Mouse (Mus musculus): Measurements from ENCODE around the gene Nt5c1a. TPM values are rescaled to one million over a fixed set of nuclear protein-coding genes. Genes with fewer than 3 reads are reported as not detected.

Gene Nt5c1a
- total RNA-seq, 2 experiments from 2014 or later = 33.4 to 44.6 TPM

DNA sequence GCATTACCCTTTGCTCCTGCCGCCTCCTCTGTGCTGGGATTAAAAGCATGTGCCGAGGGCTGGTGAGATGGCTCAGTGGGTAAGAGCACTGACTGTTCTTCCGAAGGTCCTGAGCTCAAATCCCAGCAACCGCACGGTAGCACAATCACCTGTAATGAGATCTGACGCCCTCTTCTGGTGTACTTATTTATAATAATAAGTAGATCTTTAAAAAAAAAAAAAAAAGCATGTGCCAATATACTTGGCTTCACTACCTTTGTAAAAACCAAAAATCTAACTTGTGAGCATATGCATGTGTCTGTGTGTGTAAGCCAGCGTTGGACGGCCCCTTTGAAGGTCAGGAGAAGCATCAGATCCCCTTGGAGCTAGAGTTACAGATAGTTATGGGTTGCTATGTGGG is 9.7 kb downstream of the Nt5c1a start:
- no peak for DNase-seq
- intact Hi-C loops (cut with DNase I) = loop anchor here (10.0 kb wide), 1 partner anchor 184 kb away; no protein-coding TSS in a partner anchor

DNA sequence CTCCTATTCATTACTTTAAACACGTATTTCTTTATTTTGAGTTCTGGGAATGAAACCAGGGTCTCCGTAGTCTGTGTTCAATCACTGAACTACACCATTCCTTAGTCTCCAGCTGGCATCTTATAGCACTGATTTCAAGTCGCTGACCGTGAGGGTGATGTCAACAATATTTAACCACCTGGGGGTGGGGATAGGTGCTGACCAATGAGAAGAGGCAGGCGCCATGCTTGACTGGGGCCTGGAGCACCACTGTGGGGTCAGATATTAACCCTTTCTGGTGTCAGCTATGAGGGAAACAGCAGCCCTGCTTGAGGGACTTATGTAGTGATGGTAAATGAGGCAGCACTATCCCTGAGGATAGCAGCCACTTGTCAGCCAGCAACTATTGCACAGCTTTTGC is 10.1 kb downstream of the Nt5c1a start:
- no peak for DNase-seq
- intact Hi-C loops (cut with DNase I) = loop anchor here (10.0 kb wide), 1 partner anchor 183 kb away; no protein-coding TSS in a partner anchor

DNA sequence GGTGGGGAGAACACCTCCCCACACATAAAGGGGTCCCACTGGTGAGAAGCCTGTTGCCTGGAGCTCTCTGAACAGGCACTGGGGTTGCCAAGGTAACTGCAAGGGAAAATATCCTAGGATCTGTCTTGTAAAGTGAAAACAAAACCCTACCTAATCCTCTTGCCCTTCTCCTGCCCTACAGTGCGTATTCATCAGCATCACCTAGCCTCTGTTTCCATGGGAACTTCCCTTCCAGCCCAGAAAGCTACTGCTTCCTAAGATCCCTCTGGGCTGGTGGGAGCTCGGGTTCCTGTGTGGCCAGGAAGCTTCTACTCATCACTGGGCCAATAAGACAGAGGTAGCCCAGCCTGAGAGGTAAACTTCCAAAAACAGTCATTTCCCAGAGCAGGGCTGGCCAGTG is 11.0 kb downstream of the Nt5c1a start:
- intact Hi-C loops (cut with DNase I) = loop anchor here (10.0 kb wide), 1 partner anchor 182 kb away; no protein-coding TSS in a partner anchor
- no peak for DNase-seq

DNA sequence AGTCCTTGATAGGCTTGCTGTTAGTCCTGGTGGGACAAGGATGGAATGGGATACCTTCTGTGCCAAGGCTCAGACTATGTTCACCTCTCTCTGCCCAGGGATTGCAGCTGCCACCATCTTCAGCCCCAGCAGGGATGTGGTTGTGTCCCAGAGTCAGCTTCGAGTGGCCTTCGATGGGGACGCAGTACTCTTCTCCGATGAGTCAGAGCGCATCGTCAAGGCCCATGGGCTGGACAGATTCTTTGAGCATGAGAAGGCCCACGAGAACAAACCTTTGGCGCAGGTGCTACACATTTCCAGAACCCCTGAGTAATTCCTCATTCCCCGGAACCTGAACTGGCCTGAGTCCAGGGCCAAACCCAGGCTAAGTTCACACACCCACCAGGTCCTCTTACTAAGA is 12.7 kb downstream of the Nt5c1a start:
- intact Hi-C loops (cut with DNase I) = loop anchor here (10.0 kb wide), 1 partner anchor 181 kb away; no protein-coding TSS in a partner anchor
- no peak for DNase-seq

DNA sequence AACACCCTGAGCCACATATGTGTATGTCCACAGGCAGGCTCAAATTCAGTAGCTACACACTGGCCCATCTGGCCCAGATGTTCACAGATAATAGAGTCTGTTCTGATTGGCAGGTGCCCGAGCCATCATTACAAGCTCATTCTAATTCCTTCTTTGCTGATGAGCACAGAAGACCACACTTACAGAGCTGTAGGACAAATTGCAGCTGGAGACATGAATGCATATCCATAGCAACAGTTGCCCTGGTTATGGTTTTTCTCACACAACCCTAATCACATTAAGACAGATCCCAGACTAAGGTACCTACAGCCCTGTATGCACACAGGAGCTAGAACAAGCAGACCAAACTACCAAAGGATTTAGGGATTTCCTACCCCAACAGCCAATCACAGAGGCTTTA is 14.1 kb downstream of the Nt5c1a start:
- intact Hi-C loops (cut with DNase I) = loop anchor here (5.0 to 10.0 kb wide), 2 partner anchors 58 to 179 kb away; no protein-coding TSS in a partner anchor
- no peak for DNase-seq

DNA sequence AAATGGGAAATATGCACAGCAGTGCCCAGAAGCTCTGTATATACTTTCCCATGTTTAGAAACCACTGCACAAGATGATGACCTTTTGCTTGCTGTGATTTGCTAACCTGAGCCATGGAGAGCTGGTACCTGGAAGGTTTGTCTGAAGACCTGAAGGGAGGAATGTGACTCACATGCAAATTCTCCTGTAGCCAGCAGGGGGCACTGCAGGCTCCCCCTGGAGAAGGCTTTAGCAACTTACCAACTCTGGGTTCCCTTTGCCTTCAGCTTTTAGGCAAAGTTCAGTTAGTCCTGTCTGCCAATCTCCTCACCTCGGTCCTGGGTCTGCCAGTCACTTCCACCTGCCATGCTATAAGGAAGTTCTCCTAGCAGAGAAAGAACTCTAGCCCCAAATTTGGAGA is 15.5 kb downstream of the Nt5c1a start:
- intact Hi-C loops (cut with DNase I) = loop anchor here (5.0 to 10.0 kb wide), 2 partner anchors 59 to 178 kb away; no protein-coding TSS in a partner anchor
- DNase-seq = peak in 1 of 2 experiments; percentile 43

DNA sequence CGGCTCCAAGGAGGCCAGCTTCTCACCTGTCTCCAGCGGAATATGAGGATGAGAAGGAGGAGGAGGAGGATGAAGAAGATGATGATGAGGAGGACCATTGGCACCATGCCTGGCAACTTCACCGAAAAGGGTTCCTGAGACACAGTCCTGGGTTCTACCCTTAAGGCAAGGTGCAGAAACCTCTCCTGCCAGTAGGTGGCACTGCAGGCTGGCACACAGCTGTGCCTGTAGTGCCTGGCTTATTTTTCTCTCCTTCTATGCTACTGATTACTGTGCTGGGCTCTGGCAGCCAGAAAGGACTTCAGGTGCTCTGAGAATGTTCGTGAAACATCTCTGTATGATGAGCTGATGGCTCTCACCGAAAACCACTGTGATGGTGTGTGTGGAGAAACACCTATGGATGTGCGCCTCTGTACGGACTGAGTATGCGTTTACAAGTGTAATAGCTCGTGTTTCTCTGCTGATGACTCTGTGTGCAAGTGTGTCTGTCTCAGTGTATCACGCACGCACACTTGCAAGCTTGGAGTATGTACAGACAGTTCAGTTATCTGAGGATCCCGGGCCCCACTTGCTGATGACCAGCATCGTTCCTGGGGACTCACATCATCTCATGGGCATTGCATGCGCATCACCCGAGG is 18.5 kb downstream of the Nt5c1a start:
- intact Hi-C loops (cut with DNase I) = loop anchor here (1.0 to 10.0 kb wide), 3 partner anchors 33 to 175 kb away; no protein-coding TSS in a partner anchor
- peak; percentile 60 to 64 for DNase-seq

DNA sequence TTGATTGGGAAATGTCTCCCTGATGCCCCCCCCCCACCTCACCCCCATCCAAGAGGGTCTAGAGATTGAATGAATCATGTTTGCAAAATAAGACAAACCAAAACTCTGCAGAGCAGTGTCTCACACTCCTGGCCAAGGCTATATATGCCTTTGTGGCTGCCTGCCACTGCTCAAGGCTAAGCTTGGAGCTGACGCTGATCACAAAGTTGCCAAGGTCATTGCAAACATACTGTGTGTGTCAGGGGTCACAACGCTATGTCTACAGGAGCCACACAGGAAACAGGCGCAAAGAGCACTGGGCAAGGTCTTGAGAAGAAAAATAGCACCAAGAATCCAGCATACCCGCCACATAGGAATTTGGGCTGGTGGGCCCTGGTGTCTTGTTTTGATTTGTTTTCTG is 19.3 kb downstream of the Nt5c1a start:
- DNase-seq = no peak
- intact Hi-C loops (cut with DNase I) = no loop called here

DNA sequence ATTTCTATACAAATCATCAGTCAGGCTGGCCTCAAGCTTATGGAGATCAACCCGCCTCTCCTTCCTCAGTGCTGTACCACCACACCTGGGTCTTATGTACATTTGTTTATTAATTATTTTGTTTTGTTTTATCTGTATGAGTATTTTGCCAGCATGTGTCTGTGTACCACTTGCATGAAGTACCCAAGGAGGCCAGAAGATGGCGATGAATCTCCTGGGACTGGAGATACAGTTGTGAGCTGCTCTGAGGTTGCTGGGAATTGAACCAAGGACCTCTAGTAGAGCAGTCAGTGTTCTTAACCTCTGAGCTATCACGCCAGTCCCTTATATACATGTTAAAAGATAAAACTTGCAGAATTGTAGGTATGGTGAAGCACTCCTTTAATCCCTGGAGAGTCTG is 22.0 kb downstream of the Nt5c1a start:
- intact Hi-C loops (cut with DNase I) = no loop called here
- no peak for DNase-seq

DNA sequence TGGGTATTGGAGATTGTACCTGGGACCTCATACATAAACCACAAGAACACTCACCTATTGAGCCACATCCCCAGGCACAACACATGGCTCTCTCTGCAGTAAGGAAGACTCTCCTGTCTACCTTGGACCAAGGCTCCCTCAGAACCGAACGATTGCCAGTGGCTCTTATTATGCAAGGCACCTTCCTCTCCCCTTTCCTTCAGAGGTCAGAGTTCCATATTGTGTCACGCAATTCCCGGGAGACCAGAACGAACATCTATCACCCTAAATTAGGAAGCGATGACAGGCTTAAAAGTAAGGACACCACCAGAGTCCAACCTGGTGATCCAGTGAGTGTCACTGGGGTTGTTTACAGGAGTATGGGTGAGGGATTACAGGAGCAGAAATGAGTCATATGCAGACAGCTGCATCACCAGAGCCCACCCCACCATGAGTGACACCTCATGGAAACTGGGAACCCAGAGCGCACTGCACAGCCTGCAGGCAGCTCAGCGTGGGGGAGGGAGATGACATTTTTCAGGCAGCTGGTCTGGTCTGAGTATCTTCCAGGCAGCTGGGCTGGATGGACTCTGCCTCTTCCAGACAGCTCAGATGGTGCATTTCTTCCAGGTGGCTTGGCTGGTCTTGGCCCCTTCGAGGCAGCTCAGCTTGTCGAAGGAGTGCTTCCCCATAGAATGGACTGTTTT is 24.6 kb downstream of the Nt5c1a start:
- intact Hi-C loops (cut with DNase I) = no loop called here
- DNase-seq = peak in 1 of 2 experiments; percentile 62

DNA sequence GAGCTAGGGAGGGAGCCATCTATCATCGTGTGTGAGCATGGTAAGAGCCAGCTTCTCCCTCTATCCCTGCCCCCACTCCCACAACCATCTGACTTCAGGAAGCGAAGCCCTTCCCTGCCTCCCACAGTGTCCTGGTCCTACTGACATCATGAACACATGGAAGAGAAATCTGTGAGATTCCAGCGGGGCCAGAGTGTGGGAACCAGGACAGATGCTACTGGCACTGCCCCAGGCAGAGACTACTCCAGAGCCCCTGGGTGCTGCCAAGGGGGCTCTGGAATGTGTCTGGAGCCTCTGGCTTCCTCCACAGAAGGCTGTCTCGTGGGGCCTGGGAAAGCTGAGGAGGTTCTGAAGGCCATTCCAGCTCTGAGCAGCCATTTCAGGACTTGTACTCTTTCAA is 26.4 kb downstream of the Nt5c1a start:
- DNase-seq = peak; percentile 56 to 63

DNA sequence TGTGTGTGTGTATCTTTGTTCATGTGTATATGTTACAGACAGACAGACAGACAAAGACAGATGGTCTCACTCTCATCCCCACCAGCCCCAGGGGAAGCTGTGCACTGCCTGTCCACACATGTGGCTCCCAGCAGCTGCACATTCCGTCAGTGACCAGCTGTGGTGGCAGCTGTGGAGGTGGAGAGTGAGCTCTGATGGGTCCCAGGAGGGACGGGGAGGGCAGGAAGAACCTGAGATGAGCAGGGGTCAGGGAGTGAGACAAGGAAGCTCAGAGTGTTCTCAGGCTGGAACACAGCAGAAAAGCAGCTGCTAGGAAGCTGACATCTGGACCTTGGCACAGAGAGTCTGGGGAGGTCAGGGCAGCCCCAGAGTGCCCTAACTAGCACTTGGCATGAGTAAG is 27.0 kb downstream of the Nt5c1a start:
- intact Hi-C loops (cut with DNase I) = no loop called here
- peak; percentile 54 to 63 for DNase-seq

More for the DNA sequence above, 26.4 kb downstream of the Nt5c1a start:
- intact Hi-C loops (cut with DNase I) = no loop called here

DNA sequence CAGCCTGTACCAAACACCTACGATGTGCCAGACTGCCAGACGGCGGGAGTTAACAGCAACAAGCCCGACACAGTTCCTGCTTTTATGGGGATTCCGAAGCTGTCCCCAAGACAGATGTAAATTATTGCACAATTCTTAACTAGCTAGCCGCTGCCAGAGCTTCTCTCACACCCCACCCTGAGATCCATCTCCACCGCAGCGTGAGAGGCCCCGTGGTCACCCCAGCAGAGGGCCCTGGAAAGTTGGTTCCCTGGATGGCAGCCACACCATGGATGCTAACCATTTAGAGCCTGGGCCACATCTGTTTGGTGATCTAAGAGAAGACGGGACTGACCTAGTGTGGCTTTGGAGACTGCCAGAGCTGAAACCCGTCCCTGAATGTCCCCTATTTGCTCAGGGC is 27.9 kb downstream of the Nt5c1a start:
- DNase-seq = peak in 1 of 2 experiments; percentile 33
- intact Hi-C loops (cut with DNase I) = no loop called here

DNA sequence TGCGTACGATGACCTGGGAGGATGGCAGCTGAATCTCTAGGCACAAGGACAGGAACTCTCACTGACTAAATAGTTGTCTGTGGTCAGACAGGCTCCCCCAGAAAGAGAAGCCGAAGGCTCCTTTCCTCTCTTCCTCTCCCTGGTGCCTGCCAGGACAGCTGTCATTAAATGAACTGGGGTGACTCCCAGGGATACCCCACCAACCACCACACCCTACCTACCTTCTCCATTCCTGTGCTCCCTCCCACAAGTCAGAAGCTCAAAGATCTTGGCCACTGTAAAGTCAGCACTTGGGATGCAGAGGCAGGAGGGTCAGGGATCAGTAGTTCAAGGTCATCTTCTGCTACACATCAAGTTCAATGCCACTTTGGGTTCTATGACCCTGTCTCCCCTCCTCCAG is 31.5 kb downstream of the Nt5c1a start:
- intact Hi-C loops (cut with DNase I) = no loop called here

DNA sequence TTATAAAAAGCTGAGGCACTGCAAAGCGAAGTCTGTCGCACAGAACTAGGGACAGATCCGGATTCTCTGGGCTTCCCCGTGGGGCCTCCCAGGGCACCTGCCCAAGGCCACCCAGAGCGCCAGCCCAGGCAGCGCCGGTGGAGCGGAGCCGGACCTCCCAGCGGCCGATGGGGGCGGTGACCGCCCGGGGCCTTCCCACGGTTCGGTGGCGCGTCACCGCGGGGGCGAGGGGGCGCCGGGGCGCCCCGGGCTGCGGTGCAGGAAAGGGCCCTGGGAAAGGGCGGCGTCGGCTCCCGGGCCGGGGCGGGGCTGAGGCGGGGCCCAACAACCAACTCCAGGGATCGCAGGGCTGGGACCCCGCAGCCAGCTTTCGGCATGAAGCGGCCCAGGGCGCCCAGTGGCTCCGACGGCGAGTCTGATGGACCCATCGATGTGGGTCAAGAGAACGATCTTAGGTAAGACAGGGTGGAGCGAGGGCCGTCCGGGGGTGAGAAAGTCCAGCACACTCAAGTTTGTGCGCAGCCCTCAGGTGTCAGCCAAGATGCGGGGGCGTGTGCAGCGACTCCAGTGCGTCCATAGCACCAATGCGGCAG is 32.3 kb downstream of the Nt5c1a start, which contains the start of gene Heyl:
Gene Heyl, plus strand, starts transcription at position 65 of the 593 bp plus-strand sequence.
- intact Hi-C loops (cut with DNase I) = no loop called here

More for the DNA sequence above, 31.5 kb downstream of the Nt5c1a start:
- DNase-seq = no peak

DNA sequence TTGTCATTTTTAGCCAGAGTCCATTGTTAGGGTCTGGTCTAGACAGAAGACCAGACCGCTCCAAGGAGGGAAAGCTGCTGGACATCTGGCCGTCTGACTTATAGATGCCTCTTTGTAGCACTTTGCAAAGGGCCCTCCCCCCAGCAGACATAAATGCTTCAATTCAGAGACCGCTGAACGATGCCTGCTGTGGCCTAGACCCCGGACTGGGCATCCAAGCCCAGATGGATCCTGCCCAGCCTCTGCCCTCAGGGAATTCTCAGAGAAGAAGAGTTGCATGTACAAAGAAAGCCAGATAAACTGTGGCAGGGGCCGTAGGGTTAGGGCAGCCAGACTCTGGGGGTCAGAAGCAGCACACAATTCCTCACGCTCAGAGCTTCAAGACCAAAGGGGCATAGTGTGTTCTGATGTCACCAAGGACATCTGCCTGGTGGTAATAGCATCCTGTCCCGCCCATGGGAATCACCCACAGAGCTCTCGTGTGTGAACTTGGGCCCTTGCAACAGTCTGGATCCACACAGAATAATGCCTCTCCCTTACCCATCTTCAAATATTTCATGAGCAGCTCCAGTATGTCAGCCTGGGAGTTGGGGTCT is 34.6 kb downstream of the Nt5c1a start:
- intact Hi-C loops (cut with DNase I) = no loop called here
- DNase-seq = no peak

More for the DNA sequence above, 32.3 kb downstream of the Nt5c1a start, which contains the start of gene Heyl:
- DNase-seq = peak; percentile 47 to 52

DNA sequence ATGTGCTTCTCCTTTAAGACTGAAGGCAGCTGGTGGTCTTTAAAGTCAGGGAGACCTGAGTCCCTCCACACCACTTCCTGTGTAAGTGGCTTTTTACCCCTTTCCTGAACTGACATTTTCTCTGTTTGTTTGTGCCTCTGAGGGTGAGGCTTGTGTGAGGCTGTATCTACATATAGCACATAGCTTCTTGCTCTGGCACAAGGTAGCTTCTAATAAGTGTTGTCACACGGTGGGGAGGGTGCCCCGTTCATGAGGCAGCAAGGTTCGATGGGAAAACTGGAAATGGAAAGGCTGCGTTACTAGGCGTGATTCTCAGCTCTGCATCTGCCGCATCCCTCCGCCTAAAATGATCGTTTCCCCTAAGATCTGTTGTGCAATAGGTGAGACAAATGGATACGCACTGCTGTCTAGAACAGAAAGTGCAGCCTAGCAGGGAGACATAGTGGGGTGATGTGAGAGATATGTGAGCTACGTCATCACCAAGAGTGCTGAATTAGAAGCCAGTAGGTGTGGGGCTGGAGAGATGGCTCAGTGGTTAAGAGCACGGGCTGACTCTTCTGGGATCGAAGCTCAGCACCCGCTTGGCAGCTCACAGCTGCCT is 35.2 kb downstream of the Nt5c1a start:
- no peak for DNase-seq
- intact Hi-C loops (cut with DNase I) = no loop called here

DNA sequence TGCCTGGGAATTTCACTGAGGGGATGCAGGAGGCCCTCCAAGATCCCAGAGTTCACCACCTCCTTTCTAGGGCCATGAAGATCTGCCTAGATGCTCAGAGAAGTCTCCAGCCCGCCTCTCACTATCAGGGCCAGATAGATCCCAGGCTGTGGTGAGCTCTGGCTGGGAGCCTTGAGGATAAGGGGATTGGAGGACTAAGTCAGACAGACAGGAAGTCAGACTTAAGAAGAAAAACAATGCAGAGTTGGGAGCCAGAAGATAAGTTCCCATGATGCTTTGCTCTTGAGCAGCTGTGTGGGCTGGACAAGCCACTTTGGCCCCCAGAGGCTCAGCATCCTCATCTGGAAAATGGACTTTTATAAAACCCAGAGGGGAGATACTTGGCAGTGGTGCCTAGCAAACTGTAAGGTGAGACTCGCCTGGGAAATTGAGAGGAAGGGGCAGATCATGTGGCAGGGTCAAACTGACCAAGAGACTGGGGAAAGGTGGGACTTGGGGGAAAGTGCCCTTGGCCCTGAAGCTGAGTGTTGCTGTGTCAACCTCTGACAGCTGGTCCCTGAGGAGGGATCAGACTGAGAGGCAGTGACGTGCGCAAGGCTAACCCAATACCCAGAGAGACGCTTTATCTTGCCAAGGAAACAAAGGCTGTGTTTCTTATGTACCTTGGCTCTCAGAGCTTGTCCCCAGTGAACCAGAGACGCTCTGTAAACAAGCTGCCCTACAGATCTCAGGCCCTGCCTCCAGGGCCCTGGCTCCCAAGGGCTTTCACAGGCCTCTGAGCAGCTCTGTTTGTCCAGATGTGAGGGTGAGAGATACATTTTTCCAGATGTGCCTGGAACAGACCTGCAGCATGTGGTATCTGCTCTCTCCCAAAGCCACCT is 36.3 kb downstream of the Nt5c1a start:
- intact Hi-C loops (cut with DNase I) = no loop called here
- DNase-seq = peak in 1 of 2 experiments; percentile 21

Measured in gastrocnemius, postnatal 36 days (tissue).